Mouse (Mus musculus) lung, postnatal 10 days (tissue): ENCODE data around the gene Gprc5d.

Experiments used
- DNase-seq: peaks from one replicate; pipeline ENCODE4 v3.0.0; 2021

Gprc5d gene

DNA sequence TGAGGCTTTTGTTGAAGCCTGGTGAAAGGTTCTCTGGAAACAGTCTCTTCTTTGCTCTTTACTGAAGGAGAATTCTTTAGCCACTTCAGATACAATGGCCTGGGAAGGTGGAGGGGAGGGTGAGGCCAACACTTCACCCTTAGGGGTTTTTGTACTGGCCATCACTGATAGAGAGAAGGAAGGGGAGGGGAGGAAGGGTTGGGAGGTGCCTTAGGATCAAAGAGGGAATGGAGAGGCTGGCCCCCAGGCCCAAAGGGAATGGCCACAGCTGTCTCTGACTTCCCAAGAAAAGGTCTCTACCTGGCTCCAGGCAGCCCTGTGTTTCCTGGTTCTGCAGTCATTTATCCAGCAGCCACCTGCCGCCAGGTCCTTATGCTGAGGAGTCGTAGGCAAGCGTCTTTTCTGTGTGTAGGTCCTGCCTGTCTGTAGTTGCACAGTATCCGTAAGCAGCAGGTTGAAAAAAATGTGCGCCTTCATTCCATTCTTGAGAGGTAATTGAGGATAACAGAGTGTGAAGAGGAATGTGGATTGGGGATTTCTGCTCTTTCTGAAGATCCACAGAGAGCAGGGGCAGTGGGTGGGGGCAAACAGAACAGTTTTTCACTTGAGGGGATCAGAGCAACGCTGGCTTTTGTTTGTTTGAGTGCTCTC is 51.2 kb downstream of the Gprc5d start:
- peak; percentile 35 for DNase-seq

DNA sequence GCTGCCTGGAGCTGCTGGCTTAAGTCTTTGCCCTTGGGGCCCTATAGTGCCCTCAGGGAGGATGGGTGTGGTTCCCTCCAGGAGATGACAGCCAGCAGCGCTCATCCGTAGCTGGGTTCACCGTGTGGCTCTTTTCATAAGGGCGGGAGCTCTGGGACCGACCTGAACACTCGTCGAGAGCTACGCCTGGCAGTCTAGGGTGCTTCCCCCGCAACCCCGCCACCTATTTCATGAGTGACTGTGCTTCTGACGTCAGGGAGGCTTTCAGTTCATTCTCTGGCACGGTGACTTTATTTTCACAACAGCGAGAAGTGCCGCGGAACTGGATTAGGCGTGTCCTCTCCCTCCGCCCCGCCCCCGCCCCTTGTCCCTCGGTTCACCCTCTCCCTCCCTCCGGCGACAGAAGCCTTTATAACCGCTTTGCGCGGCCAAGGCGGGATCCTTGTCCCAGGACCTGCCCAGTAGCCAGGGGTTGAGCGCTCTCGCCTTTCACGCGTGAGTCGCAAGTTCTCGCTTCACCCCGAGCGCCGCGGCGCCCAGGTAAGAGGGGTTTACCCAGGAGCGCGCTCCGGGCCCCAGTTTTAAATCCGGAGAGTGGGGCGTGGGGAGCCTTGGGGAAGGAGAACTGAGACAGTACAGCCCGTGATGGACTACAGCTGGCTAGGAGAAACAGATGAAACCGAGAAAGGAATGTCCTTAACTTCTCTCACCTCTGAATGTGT is 52.7 kb downstream of the Gprc5d start, which contains the start of gene Gprc5a:
TSS of gene Gprc5a (plus strand) at position 416 of the 722 bp plus-strand sequence.
- peak; percentile 84 for DNase-seq

DNA sequence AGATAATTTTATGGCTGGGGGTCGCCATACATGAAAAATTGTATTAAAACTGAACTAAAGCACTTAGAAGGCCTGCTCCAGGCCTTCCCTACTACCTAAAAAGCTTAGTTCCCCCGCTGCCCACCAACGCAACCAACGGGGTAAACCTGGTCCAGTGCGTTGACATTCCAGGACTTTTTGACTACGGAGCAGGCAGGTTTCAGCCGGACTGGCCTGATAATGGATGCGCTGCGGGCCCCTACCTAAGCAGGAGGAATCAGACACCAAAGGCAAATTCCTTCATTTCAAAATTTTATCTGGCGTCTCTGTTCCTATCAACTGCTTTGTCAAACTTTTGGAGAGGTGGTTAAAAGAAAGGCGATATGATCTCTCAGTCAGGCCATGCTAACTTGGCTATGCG is 53.5 kb downstream of the Gprc5d start:
- DNase-seq = no peak

DNA sequence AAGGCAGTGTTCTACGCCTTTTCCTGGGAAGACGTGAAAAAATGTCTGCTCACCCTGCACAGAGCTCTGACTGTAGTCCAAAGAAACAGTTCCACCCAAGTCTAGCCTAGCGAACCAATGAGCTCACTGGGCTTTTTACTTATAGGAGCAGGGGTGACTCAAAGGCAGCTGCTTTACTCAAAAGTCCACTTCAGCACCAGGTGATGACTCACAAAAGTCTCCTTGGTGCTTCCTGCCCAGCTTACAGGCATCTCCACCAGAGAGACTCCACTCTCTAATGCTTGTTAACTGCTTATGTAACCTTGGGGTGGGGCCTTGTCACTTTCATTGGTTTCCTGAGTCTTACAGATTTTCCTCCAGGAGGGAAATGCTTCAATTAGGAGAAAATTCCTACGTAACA is 57.4 kb downstream of the Gprc5d start:
- no peak for DNase-seq
